Mouse (Mus musculus): ENCODE measurements around the gene Kdm4b.

The Kdm4b gene

DNA sequence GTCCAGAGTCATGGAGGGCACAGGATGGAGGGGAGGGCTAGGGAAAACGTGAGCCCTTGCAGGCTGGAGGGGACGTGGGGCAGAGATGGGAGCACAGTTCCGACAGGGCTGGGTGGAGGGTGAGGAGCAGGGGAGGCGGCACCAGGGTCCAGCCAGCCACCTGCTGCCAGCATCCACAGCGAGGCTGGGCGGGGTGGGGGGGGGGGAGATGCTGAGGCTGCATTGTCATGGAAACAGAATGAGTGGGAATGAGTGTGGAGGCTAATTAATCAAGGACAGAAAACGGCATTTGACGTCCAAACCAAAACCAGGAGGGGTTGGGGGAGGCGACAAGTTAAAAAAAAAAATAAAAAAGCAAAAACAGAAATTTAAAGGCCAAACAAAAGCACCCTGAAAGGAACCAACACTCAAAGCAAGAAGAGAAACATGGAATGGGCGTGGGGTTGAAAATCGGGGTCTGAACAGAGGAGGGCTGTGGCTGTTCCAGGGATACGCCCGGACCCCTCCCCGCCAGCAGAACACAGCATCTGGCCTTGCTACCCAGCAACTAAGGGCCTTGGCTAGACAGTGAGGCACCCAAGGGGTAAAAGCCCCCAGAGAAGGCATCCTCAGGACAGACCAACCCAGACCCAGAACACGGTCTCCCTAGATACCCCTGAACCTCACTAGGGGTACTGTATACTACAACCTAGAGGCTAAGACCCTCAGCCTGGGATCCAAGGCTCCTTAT, 114.0 kb downstream of the Kdm4b start:
- no peak for DNase-seq (ENCODE audit: low spot score)

DNA sequence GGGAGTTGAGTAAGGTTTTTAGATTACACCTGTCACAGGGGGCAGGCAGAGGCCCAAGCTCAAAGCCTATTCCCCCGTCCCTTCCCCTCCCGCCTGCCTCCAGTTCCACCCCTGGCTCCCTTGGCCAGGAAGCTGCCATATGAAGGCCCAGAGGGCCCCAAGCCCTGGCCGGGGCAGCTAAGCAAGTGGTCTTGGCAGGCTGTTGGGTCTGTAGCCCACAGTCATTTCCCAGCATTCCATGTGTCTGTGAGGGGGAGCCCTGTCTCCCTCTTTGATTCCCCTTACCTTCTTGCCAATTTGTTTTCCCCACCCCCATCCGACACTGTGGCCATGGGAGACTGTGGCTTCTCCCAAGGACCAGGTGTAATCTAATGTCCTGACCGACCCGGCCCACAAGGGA, 116.5 kb downstream of the Kdm4b start:
- DNase-seq (ENCODE audit: low spot score): no peak

DNA sequence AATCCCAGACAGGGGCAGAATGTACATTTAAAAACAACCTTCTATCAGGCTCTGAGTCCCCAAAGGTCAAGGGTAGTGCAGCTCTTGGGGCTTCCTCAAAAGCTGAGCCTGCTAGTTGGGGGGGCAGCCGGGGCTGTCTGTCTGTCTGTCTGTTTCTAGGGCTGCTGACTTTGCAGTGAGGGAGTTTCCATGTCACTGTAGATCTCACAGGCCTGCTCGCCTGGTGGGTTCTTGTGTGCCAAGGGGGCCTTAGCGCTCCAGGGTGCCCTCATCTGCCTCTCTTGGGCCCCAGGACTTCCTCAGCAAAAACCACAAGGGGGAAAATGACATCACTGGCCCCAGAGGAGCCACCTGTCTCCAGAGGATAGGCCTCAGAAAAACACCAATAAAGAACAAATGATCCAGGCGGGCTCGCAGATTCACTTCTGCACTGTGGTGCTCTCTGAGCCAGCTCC, 117.5 kb downstream of the Kdm4b start:
- DNase-seq (ENCODE audit: low spot score): no peak

DNA sequence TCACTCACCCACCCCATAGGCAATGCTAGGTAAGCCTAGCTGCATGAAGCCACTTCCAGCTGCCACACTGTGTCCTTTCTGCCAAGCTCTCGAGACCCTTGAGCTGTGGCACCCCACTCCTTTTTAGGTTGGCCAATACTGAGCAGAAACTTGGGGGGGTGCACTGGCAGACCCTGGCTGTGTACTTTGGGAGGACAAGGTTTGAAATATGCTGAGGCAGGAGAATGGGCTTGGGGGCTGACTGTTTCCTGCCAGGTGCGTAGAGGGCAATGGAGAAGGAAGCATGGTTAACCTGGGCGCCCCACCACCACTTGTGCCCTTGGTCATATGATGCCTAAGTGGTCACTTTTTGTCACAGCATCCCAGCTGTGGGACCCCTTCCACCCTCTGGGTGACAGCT, 118.9 kb downstream of the Kdm4b start:
- no peak for DNase-seq (ENCODE audit: low spot score)

DNA sequence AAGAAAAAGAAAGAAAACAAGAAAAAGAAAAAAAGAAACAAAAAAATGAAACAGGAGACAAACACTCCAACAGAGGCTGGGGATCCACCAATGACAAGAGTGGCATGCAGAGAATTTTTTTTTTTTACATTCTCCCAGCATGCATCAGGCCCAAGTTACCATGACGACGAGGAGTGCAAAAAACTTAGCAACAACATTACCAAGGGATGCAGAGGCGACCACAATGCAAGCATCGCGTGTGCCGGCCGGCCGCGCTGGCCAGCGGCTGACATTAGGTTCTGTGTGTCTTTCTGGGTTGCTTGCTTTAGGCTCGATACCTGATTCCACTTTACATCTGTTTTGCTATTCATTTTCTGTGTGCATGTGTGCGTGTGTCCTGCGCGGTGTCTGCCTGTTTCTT, 119.5 kb downstream of the Kdm4b start:
- no peak for DNase-seq (ENCODE audit: low spot score)

DNA sequence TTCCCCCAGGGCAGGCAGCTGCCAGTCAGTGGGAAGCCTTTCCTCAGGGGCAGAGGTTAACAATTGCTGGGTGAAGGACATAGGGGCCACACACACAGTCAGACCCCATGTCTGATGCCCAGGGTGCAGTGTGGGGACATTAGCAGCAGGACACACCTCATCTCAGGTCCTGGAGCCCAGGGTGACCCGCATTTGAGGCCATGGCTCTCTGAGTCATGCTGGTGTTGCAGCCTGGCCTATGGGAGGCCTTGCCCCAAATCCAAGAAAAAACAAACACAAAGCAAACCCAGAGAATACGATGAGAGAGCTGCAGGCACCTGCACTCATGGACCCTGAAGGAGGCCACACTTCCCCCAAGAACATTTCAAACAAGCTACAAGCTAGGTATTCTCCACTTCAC, 121.9 kb downstream of the Kdm4b start:
- DNase-seq (ENCODE audit: low spot score): no peak
